Mouse (Mus musculus) thymus, adult 18-20 months (tissue): ENCODE results near the gene Hfe.
"Not testable (repeated sequence)": the region's sequence is repeated elsewhere in the genome, so short reads cannot be mapped to it uniquely, and the experiment has no call there.

Experiments
- DNase-seq, 2 experiments: peaks; one replicate each; pipeline ENCODE4 v3.0.0; 2022; ENCODE audit warnings: mixed read lengths in 2 of 2

Gene Hfe

DNA sequence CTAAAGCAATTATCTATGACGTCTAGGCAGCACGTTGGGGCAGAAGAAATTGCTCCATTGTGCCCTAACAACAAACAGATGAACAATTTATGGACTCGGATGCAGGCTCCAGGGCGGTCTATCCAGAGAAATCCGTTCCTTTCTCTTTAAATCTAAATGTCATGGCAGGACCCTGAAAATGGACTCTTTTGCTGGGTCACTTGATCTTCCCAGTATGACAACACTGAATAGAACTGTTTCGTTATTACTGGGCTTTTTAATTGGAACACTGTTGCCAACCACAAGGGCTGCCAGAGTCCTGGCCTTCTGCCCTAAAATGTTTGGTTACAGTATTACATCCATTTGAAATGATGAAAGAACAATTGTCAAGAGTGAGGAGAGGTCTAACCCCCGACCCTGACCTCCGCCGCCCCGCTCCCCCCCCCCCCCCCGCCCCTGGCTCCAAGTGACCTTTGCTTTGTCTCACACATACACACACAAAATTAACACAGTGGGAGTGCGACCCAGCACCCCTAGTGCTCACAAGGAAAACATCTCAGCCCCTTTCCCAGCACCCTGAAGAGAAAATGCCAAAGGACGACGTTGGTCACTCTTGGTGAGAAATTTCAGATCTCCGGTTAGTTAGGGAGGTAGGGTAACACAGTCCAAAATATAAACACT, 810 bp downstream of the Hfe start:
- DNase-seq: no peak

- DNase-seq: no peak
These were observed 2.0 kb downstream of the Hfe start for GRCm38 (mm10) chr13:23708654-23709053.

DNA sequence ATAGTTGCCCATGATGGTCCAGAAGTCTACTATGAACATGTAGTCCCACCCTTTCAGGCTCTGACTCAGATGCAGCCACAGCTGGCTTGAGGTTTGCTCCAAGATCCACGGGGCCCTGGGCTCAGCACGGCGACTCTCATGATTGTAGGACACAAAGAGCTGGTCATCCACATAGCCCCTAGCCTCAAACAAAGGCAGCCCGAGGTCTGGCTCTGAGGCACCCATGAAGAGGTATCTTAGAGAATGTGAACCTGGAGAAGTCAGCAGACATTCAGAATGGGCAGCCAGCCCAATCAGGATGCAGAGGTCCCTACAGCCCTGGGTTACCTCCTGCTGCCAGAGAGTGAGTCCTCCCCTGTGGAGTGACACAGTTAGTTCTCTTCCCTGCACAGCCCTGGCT, 2.6 kb downstream of the Hfe start:
- DNase-seq: no peak

GRCm38 (mm10) chr13:23706771-23707170, 3.9 kb downstream of the Hfe start:
- no peak for DNase-seq

DNA sequence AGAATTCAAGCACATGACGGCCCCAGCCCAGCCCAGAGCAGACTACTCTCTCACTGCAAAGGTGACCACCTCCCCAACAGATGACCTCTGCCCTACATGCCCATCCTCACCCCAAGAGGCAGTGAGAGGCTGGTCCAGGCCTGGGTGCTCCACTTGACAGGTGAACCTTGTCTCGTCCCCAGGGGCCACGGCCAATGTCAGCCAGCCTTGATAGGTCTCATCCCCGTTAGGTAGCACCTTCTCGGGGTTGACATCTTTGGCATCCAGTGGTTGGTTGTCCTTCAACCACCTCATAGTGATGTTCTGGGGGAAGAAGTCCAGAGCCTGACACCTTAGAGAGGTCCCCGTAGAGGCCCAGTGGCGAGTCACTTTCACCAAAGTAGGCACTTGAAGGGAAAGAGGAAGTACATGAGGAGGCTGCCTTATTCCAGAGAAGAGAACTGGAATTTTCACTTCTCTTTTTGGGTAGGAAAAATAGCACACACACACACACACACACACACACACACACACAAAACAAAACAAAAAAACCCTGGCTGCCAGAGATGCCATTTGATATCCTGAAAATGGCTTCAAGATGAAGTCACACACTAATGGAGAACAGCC, 4.8 kb downstream of the Hfe start:
- DNase-seq: no peak

- not testable (repeated sequence) for DNase-seq
These were observed 7.9 kb downstream of the Hfe start for GRCm38 (mm10) chr13:23702801-23703200.

- no peak for DNase-seq
These were observed 8.4 kb downstream of the Hfe start for GRCm38 (mm10) chr13:23702220-23702619.

- peak; percentile 58 to 77 for DNase-seq
These were observed 9.7 kb downstream of the Hfe start for GRCm38 (mm10) chr13:23700786-23701520.

DNA sequence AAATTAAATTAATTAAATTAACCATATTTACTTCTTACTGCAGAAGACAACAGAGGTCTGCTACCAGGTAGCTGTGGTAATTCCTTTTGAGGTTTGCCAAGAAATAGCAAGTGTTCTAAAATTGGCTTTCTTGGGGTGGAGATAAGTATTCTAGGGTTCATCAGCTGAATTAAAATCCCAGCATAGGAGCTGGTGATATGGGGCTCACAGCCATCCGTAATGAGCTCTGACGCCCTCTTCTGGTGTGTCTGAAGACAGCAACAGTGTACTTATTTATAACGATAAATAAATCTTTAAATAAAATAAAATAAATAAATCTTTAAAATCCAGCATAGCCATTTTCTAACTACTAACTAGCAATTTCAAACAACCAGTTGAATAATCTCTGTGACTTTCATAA, 10.9 kb downstream of the Hfe start:
- no peak for DNase-seq

DNA sequence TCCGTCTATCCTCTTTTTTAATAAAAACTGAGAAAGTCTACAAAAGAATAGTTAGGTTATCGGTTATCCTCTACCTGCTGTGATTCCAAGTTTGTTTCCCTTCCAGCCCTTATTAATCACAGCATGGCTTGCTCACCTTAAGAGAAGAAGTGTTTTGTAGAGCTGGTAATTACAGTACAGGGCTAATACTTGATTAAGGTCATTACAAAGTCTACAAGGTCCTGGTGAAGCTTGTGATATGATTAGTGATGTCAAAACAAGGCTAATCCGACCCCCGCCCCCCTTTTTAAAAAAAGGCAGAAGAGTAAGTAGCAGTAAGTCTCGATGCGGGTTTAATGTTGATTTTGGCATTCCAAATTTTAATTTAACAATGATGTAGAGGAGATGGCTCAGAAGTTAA, 11.7 kb downstream of the Hfe start:
- no peak for DNase-seq

- peak; percentile 95 to 99 for DNase-seq
These were observed 12.4 kb downstream of the Hfe start, which contains the start of gene Hist1h4c for GRCm38 (mm10) chr13:23698300-23698693. TSS of gene Hist1h4c (minus strand) at chr13:23698454.

DNA sequence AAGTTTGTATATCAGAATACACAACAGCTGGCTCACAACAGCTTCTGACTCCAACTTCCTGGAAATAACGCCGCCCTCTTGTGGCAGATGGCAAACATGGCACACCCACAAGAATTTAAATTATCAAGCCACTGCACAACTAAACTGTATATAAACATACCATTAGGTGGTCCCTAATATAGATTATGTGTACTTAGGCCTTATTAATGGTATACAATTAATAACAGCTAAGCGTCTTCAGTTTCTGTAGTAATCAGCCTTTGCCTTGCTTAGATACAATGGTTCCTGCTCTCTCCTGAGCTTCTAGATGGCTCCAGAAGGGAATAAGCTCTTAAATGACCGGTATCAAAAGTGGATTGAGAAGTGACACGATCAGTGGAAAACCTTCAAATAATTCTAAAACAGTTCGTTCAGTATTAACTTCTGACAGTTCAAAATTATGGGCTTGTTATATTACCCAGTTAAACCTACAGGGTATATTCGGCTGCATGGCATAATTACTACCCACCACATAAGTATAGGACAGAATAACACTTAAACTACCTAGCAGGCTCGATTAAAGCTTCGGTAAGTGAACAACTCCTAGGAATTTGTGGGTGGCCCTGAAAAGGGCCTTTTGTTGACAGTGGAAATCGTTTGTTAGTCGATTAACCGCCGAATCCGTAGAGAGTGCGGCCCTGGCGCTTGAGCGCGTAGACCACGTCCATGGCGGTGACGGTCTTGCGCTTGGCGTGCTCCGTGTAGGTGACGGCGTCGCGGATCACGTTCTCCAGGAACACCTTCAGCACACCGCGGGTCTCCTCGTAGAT, 13.0 kb downstream of the Hfe start:
- DNase-seq: peak in 1 of 2 experiments; percentile 59

GRCm38 (mm10) chr13:23696061-23696474, 14.6 kb downstream of the Hfe start:
- DNase-seq: no peak

GRCm38 (mm10) chr13:23695514-23695913, 15.1 kb downstream of the Hfe start, which contains the start of gene Hist1h1t:
TSS of gene Hist1h1t (plus strand) at chr13:23695814.
- DNase-seq: no peak

DNA sequence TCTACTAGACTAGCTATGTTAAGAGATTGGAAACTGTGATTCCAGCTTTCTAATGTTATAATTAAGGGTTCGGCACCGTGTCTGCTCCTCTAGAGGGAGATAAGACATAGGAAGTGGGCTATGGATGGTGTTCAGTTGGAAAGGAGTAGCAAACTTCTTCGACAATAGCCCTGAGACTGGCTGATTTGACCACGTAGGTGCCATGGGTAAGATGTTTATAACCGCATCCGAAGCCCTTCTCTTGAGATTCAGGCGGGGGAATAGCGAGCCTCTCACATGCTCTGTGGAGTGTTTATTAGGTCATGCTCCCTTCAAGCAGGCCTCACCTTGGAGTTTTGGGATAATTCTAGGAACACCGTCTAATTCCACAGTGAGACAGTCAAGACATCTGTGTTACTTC, 15.7 kb downstream of the Hfe start:
- no peak for DNase-seq

DNA sequence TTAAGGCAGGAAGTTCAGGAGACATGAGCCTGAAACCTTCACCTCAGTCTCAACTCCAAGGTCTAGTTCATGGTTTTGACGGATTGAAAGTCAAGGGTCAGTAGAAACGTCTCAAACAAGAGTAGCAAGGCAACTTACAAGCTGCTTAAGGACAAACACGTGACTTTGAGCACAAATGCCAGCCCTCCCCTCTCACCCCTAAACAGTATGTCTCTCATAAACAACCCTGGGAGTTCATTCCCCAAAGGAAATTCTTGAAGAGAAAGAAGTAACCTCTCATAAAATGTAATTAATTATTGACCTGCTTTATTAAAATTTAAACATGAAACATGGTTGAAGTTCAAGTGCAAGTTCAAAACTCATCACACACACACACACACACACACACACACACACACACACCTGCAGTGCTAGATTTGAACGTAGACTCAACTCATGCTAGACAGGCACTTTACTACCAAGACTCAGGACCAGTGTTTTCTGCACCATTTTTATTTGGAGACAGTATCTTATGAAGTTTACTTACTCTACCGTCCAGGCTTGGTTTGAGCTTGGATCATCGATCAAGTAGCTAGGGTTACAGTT, 16.7 kb downstream of the Hfe start:
- no peak for DNase-seq

GRCm38 (mm10) chr13:23689459-23689858, 21.2 kb downstream of the Hfe start:
- DNase-seq: no peak

DNA sequence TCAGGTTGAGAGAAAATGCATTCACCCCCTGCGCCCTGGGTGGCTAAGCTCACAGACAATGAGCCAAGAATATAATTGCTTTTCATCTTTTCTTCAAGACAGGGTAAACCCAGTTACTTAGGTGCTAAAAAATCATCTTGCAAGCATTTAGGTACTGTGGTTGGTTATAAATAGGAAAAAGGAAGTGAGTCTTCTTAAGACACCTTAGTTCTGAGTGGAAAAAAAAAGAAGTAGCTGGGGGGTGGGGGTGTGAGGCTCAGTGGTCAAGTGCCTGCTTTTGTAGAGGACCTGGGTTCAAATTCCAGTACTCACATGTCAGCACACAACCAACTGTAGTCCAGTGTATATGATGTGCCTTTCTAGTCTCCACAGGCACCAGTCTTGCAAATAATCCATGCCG, 21.7 kb downstream of the Hfe start:
- DNase-seq: no peak

- DNase-seq: no peak
These were observed 22.7 kb downstream of the Hfe start for GRCm38 (mm10) chr13:23687907-23688306.

- DNase-seq: no peak
These were observed 23.5 kb downstream of the Hfe start for GRCm38 (mm10) chr13:23687181-23687580.

- DNase-seq: no peak
These were observed 24.7 kb downstream of the Hfe start for GRCm38 (mm10) chr13:23685966-23686365.

DNA sequence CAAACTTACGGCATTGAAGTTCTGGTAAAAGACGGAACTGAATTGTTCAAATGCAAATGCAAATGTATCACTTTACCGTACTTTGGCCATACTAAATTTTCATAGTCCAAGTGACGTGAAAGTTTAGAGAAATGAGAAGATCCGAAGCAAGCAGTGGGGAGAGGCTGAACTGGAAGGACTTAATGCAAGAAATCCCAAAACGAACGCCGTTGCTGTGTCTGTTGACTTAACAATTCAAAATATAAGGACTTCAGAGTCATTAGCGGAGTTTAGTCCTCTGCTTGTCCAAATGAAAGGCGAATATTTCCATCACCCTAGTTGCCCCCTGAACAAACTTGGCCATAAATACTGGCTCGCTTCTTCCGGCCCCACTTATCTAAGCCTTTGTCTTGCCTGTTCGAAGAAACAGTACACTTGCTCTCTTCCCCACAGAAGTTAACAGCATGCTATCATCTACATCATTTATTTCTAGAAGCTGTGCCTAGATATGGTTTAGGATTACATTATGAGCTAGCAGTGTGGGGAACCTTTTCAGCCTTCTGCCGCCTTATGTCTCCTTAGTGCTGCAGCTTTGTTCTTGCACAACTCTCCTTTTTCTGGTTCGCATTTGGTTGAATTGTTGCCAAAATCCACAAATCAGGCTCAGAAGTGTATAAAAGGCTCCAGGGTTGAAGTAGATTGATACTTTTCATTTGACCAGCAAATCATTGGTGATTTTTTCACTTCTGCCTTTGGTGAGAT, 25.4 kb downstream of the Hfe start:
- no peak for DNase-seq
